Mouse (Mus musculus) limb, embryonic 11.5 days (tissue): ENCODE measurements around the gene Slc13a5. TPM values are rescaled to one million over a fixed set of nuclear protein-coding genes. Genes with fewer than 3 reads are reported as not detected.

ENCODE experiments used
- ATAC-seq: fragments of 200-750 bp; cut with Nextera tagmentation; 2 replicates; pipeline ENCODE4 v1.8.0; 2017; ENCODE audit warnings: low read depth; ENCODE audit not compliant: insufficient number of reproducible peaks, low FRiP score, low TSS enrichment
- DNase-seq: peaks from one replicate; pipeline ENCODE4 v3.0.0-alpha.2; 2015; ENCODE audit warnings: low spot score
- H3K27ac ChIP-seq: fragments of 300-500 bp; sonication (generic); replicated peaks from 2 replicates; pipeline ENCODE4 v1.5.1; 2014; ENCODE audit warnings: low read depth, mild to moderate bottlenecking, low read length
- H3K27me3 ChIP-seq: fragments of 300-500 bp; sonication (generic); 2 replicates; pipeline ENCODE4 v1.6.1; 2014; ENCODE audit warnings: mild to moderate bottlenecking, low read length, mixed read lengths; ENCODE audit not compliant: control insufficient read depth, insufficient read depth
- H3K36me3 ChIP-seq: fragments of 300-500 bp; sonication (generic); 2 replicates; pipeline ENCODE4 v1.6.1; 2014; ENCODE audit warnings: mild to moderate bottlenecking, low read length, moderate library complexity, mixed read lengths; ENCODE audit not compliant: control insufficient read depth, insufficient read depth
- H3K4me1 ChIP-seq: fragments of 300-500 bp; sonication (generic); 2 replicates; pipeline ENCODE4 v1.6.1; 2014; ENCODE audit warnings: low read length, mixed read lengths; ENCODE audit not compliant: control insufficient read depth, insufficient read depth
- H3K4me2 ChIP-seq: fragments of 300-500 bp; sonication (generic); 2 replicates; pipeline ENCODE4 v1.6.1; 2014; ENCODE audit warnings: low read depth, mild to moderate bottlenecking, moderate library complexity; ENCODE audit not compliant: severe bottlenecking
- H3K4me3 ChIP-seq: fragments of 300-500 bp; sonication (generic); 2 replicates; pipeline ENCODE4 v1.5.1; 2014; ENCODE audit warnings: low read depth, low read length
- H3K9ac ChIP-seq: fragments of 300-500 bp; sonication (generic); 2 replicates; pipeline ENCODE4 v1.6.1; 2014; ENCODE audit warnings: mild to moderate bottlenecking, low read length
- H3K9me3 ChIP-seq: fragments of 300-500 bp; sonication (generic); 2 replicates; pipeline ENCODE4 v1.6.1; 2016; ENCODE audit warnings: low read length; ENCODE audit not compliant: control insufficient read depth
- WGBS: fragments of 180-500 bp; shearing (Covaris S2); extraction: QIAGEN DNeasy Blood & Tissue Kit; methylation state at CpG from one replicate; pipeline ENCODE4 v1.1.7; 2014; 5-methylcytosine and 5-hydroxymethylcytosine counted together
- polyA plus RNA-seq: library from polyadenylated mRNA; unstranded; fragments of >200 nt; fragmentation: Nextera tagmentation; extraction: Ambion mirVana; gene quantifications from 2 replicates; pipeline ENCODE4 v1.2.1, GENCODE M21; 2014

Gene Slc13a5
- polyA plus RNA-seq, 1 experiment from 2014 or later = not detected

DNA sequence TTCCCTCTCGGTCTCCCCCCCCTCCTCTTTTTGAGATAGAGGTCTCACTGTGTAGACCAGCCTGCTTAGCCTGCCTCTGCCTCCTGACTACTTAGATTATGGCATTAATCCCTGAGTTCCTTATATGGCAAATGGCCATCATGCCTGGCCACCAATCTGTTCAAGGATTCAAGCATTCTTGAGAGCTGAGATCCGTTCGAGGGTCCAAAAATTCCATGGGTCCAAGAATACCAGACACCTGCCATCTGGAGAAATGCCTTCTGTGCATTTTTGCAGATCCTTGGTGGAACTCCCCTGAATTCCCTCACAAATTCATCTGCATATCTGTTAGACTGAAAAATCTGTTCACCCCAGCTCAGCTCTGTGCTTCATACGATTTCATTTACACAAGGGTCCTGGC, 43.6 kb downstream of the Slc13a5 start:
- Histone ChIP-seq H3K9ac (no peak overlapping the region), H3K9me3 (no peaks in the 10 kb centered on the region), H3K27me3 (no peaks in the 10 kb centered on the region), H3K4me3 (no peak overlapping the region), H3K4me2 (no peak overlapping the region), H3K36me3 (no peaks in the 10 kb centered on the region), H3K27ac (no peak overlapping the region), H3K4me1 (no peaks in the 10 kb centered on the region)
- no peak for DNase-seq
- ATAC-seq = no peak
- 84% methylated on average over 4 of the region's 4 CpGs for WGBS

DNA sequence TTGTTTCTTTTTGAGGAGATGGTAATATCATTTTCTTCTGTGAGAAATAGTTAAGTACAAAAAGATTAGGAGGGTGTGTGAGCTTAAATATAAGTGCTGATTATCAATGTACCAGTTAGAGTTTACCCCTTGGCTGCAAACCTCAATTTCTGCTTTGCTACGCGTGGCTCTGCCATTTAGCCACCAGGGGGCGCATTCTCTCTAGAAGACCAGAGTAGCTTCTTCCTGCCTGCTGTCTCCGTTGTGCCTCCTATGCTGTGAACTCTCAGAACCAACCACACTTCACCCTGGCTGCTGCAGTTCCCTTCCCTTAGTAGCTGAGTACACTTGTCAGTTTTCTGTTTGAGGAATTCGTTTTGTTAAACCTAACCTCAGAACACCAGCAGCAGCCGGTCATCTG, 45.7 kb downstream of the Slc13a5 start:
- WGBS = 18% methylated on average over 6 of the region's 6 CpGs
- no peaks in the 10 kb centered on the region for H3K36me3 ChIP-seq
- ATAC-seq (no peak), DNase-seq (peak; percentile 81)
- H3K4me1 ChIP-seq = no peaks in the 10 kb centered on the region
- H3K4me2 ChIP-seq = no peak overlapping the region
- no peaks in the 10 kb centered on the region for H3K27me3 ChIP-seq
- no peak overlapping the region for H3K9ac ChIP-seq
- no peaks in the 10 kb centered on the region for H3K9me3 ChIP-seq
- no peak overlapping the region for H3K4me3 ChIP-seq
- H3K27ac ChIP-seq = no peak overlapping the region

GRCm38 (mm10) chr11:72217116-72217515, 49.9 kb downstream of the Slc13a5 start:
- no peak for DNase-seq
- Histone ChIP-seq H3K9ac (no peak overlapping the region), H3K9me3 (no peaks in the 10 kb centered on the region), H3K4me3 (no peak overlapping the region), H3K27ac (no peak overlapping the region), H3K4me2 (no peak overlapping the region), H3K4me1 (0 out of 2 replicates have a peak, but pooled peaks cover 2% of the 10 kb centered on the region), H3K36me3 (no peaks in the 10 kb centered on the region), H3K27me3 (no peaks in the 10 kb centered on the region)
- no peak for ATAC-seq
- 90% methylated on average over 5 of the region's 5 CpGs for WGBS

DNA sequence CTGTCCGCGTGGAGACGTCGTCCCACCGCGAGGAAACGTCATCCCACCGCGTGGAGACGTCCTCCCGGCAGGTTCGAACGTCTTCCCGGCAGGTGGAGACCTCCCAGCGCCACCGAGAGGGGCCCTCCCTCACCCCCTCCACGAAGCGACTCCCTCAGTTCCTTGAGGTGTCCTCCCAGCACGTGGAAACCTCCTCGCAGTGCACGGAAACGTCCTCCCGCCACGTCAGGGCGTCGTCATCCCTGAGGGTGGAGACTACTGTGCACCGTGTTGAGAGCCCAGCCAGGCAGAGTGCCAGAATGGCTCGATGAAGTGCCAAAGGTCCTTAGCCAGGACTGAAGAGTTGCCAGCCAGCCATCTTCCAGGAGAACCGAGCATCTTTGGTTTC, 51.6 kb downstream of the Slc13a5 start, which contains the start of gene Med31:
Med31 (minus strand) TSS at position 183 of the 388 bp plus-strand sequence.
- Histone ChIP-seq H3K27me3 (no peaks in the 10 kb centered on the region), H3K9ac (peak within 1 kb of the TSS; percentile 78), H3K4me1 (0 out of 2 replicates have a peak, but pooled peaks cover 2% of the 10 kb centered on the region), H3K36me3 (peaks cover 5% of the 10 kb centered on the region; the same call in 1 of the 2 replicates), H3K27ac (0 out of 2 replicates have a peak within 1 kb of the TSS, but pooled peaks have one; percentile 36), H3K9me3 (no peaks in the 10 kb centered on the region), H3K4me2 (peak within 1 kb of the TSS; percentile 69), H3K4me3 (peak within 1 kb of the TSS; percentile 81)
- 6% methylated on average over 29 of the region's 29 CpGs for WGBS
- DNase-seq = peak; percentile 71
- peak; percentile 79 for ATAC-seq

GRCm38 (mm10) chr11:72214591-72215409, 52.2 kb downstream of the Slc13a5 start:
- ATAC-seq (peak; percentile 94), DNase-seq (peak; percentile 98)
- WGBS = 1% methylated on average over 51 of the region's 51 CpGs
- Histone ChIP-seq H3K36me3 (peaks cover 5% of the 10 kb centered on the region; the same call in 1 of the 2 replicates), H3K27ac (0 out of 2 replicates have a peak overlapping the region, but pooled peaks have one; percentile 36), H3K4me2 (peak overlapping the region; percentile 69), H3K27me3 (no peaks in the 10 kb centered on the region), H3K9ac (peak overlapping the region; percentile 78), H3K4me3 (peak overlapping the region; percentile 81), H3K9me3 (no peaks in the 10 kb centered on the region), H3K4me1 (0 out of 2 replicates have a peak, but pooled peaks cover 2% of the 10 kb centered on the region)

DNA sequence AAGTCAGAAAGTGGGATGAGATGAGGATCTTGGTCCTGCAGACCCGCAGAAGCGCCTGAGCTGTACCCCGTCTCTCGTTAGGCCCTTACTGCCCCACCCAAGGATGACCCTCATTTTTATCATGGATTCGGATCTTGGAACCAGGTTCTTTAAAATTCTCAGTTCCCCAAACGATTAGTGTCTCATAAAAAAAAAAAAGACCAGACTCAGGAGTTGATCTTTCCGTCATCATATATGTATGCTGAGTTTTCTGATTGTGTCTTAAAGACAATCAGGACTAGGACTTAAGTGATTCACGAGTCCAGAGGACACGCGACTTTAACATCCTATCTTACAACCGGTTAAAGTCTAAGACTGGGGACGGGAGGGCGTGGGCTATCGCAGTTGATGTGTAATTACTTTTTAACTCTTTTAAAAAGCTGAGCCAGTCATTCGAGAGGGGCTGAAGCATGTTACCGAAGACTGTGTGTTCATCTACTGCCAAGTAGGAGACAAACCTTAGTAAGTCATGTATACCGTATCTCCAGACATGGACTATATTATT, 59.1 kb downstream of the Slc13a5 start:
- no peak overlapping the region for H3K27ac ChIP-seq
- H3K9me3 ChIP-seq = no peaks in the 10 kb centered on the region
- ATAC-seq (no peak), DNase-seq (no peak)
- H3K36me3 ChIP-seq = peaks cover 5% of the 10 kb centered on the region; the same call in 1 of the 2 replicates
- H3K9ac ChIP-seq = peak overlapping the region; percentile 62
- H3K4me1 ChIP-seq = peaks cover 6% of the 10 kb centered on the region
- no peaks in the 10 kb centered on the region for H3K27me3 ChIP-seq
- WGBS = 20% methylated on average over 17 of the region's 17 CpGs
- H3K4me3 ChIP-seq = peak overlapping the region; percentile 79
- peak overlapping the region; percentile 76 for H3K4me2 ChIP-seq

- no peaks in the 10 kb centered on the region for H3K9me3 ChIP-seq
- no peaks in the 10 kb centered on the region for H3K27me3 ChIP-seq
- WGBS = under 1% methylated on average over 41 of the region's 42 CpGs
- peaks cover 5% of the 10 kb centered on the region; the same call in 1 of the 2 replicates for H3K36me3 ChIP-seq
- H3K27ac ChIP-seq = peak within 1 kb of the TSS; percentile 70
- ATAC-seq (peak; percentile 92), DNase-seq (peak; percentile 90)
- H3K4me3 ChIP-seq = peak within 1 kb of the TSS; percentile 79
- H3K4me1 ChIP-seq = peaks cover 6% of the 10 kb centered on the region
- peak within 1 kb of the TSS; percentile 84 for H3K9ac ChIP-seq
- peak within 1 kb of the TSS; percentile 76 for H3K4me2 ChIP-seq
Measured at GRCm38 (mm10) chr11:72207204-72207833, 59.7 kb downstream of the Slc13a5 start, which contains the start of the genes 4933427D14Rik and Txndc17. TSS of gene 4933427D14Rik (minus strand) at chr11:72207459. TSS of gene Txndc17 (plus strand) at chr11:72207547.
